Mouse (Mus musculus): ENCODE results near the gene Plekha5.

DNA sequence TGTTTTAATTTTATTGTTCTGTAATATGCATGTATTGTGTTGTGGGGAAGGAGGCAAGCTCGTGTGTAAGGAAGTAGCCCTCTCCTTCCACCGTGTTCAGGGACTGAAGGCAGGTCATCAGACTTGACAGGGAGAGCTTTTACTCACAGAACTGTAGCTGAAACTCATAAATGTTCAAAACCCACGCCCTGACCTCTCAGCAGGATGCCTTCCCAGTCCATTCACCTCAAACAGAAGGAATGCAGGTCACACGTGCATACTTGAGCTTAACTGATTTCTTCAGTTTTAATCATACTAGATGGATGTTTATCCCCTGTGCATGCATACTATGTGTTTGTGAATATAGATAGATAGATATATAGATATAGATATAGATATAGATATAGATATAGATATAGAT is 48.2 kb upstream of the Plekha5 start:
- no peak for TF ChIP-seq POLR2A (IDR thresholded peaks at IDR 0.05; ENCODE audit: low read depth, low read length)
- no peak for TF ChIP-seq CTCF (IDR thresholded peaks at IDR 0.05; ENCODE audit: extremely low read depth, insufficient read length, insufficient replicate concordance, low read depth, low read length)
